Mouse (Mus musculus) adipocyte (in vitro differentiated cells): ENCODE results near the gene Lgals1.
A peak's percentile ranks its signal among the peaks of the same experiment; 100 is the strongest.

ENCODE experiments used
- DNase-seq: peaks from one replicate; pipeline ENCODE4 v3.0.0-alpha.2; 2016; ENCODE audit warnings: low spot score

Lgals1 gene

DNA sequence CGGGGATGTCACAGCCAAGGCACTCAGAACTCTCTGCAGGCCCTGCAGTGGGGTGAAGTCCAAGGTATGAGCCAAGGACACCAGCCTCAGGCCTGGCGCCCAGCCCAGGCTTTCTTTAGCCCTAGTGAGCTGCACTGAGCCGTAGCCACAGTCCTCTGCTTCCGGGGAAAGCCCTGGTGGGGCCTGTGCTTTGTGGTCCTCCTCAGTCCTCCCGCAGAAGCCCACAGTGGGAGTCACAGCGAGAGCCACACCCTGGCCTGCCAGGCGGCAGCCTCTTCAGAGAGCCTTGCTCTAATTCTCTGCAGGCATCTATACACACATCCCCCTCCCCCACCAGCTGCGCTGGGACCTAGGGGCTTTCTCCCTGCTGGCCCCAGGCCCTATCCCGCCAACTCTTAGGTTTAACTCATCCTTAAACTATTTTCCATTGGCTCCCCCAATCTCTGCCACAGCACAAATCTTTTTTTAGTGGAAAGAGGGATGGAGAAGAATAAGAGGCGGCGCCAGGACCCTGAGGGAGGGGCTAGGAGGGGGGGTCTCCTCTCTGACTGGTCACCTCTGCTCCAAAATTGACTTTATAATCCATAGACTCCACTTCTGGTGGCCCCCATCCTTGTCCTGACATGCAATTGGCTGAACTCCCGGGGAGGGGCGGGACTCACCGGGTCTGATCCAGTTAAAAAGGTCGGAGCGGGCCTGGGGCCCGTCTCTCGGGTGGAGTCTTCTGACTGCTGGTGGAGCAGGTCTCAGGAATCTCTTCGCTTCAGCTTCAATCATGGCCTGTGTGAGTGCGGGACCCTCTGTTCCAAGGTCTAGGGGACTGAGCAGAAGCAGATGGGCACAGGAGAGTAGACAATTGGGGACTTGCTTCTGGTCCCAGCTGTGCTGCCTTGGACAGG lies at the start of gene Lgals1:
Lgals1 (plus strand) TSS at position 705 of the 899 bp plus-strand sequence.
- peak; percentile 94 for DNase-seq

GRCm38 (mm10) chr15:78876991-78877809 lies 49.3 kb upstream of the Lgals1 start, which contains the start of gene Gga1:
Gga1 (plus strand) TSS chr15:78877190.
- DNase-seq: peak; percentile 97

DNA sequence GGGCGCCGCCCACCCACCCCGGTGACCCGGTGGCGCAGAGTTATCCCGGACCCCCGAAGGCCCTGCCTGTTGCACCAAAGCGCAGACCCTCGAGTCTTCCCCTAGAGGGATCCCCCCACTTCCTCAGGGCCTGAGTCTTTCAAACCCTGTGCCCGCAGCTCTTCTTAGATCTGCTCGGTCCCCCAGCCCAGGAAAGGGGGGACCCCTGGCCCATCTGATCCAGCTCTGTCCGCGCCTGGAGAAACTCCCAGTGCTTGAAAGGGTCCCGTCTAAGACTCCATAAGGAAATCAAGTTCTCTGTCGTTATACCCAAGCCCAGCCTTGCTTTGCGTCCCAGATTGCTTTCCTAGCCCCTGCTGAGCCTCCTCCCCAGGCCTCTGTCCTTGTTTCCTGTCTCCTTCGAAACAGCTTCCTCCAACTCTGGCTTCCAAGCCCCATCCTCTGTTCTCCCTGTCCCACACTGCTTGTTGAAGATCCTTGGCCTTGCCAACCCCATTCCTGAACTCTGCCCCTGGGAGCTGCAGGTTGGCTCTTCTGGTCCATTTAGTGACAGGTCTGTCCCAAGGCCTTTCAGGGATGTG lies 48.6 kb upstream of the Lgals1 start:
- DNase-seq: peak; percentile 42

DNA sequence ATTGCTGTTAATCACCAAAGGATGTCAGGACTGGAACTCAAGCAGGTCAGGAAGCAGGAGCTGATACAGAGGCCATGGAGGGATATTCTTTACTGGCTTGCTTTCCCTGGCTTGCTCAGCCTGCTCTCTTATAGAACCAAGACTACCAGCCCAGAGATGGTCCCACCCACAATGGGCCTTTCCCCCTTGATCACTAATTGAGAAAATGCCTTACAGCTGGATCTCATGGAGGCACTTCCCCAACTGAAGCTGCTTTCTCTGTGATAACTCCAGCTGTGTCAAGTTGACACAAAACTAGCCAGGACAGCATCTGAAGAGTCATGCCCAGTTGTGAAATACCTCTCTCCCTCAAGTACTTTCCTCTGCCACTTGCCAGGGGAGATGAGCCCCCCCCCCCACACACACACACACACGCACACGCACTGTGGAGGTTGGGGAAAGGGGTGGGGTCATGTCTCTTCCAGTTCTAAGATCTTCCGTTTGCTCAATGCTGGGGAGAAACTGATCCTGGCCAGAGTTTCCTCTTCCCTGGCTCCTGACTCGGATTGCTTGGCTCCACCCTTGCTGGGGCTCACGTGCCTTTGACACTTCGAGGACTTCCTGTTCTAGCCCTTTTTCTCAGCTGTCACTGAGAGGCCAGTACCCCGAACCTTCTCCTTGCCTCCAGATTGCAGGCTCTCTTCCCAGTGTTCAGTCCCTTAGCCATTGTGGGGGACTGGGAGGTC lies 47.6 kb upstream of the Lgals1 start:
- peak; percentile 68 for DNase-seq

- DNase-seq: no peak
Measured at GRCm38 (mm10) chr15:78880432-78880831, 46.1 kb upstream of the Lgals1 start.

DNA sequence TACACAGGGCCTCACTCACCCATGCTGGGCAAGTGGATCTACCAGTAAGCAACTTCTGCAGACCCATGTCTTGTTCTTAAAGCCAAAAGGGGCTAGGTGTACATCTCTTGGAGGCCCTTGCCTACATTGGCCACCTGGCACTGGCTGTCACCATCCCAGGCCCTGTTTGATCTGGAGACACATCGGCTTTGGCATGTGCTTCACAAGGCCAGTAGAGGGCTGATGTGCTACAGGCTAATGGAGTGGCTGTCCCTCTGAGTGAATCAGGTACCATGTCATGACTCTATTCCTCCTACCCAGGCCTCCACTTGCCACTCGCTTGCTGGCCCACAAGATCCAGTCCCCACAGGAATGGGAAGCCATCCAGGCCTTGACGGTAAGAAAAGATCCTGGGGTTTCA lies 44.7 kb upstream of the Lgals1 start:
- no peak for DNase-seq

DNA sequence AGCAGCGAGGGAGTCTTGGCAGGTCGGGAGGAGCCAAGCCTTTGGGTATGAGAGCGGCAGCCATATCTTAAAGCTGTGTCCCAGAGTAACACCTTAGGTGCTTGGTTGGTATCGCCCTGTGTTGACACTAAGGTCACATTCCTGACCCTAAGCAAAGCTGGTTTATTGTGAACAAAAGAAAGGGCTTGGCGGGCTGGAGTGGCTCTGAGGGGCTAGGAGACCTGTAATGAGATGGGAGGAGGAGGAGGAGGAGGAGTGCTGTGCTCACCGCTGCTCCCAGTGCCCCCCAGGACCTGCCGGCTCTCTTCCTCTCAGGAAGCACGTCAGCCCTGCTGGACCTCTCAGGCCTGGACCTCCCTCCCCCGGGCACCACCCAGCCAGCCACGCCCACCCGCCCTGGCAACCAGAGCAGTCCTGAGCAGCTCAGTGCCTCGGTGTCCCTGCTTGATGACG lies 37.1 kb upstream of the Lgals1 start:
- DNase-seq: no peak

GRCm38 (mm10) chr15:78892440-78892839 lies 34.1 kb upstream of the Lgals1 start:
- no peak for DNase-seq

GRCm38 (mm10) chr15:78894726-78895125 lies 31.8 kb upstream of the Lgals1 start:
- DNase-seq: no peak

DNA sequence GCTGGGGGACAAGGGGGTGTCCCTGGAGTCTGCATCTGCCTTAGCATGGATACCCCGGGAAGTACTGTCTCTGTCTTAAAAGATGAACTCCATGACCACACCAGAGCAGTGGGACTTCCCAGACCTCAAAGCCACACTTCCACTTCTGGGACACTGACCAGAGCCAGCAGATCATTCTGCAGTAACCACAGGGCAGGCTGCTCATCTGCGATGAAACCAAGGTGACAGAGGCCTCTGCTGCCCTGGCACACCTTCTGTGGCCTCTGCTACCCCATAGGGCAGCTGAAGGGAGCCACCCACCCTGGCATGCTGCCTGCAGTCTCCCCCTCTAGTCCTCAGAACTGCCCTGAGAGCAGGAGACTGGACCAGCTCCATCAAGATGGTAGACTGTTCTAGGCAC lies 30.8 kb upstream of the Lgals1 start:
- no peak for DNase-seq

DNA sequence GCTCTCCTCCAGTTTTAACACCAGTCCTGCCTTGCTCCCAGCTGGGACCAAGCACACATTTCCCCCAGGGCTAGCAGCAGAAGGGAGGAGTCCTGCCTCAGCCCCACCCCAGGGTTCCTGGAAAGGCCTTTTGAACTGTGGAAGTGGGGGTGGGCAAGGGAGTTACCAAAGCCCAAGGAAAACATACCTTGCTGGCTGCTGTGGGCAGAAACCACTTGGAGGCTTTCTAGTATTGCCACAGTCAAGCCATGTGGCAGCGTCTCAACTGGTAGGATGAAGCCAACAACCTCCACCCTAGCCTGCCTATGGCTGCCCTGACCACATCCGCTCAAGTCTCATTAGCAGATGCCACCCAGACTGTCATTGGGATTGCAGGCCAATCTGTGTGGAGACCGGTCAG lies 30.4 kb upstream of the Lgals1 start:
- no peak for DNase-seq

DNA sequence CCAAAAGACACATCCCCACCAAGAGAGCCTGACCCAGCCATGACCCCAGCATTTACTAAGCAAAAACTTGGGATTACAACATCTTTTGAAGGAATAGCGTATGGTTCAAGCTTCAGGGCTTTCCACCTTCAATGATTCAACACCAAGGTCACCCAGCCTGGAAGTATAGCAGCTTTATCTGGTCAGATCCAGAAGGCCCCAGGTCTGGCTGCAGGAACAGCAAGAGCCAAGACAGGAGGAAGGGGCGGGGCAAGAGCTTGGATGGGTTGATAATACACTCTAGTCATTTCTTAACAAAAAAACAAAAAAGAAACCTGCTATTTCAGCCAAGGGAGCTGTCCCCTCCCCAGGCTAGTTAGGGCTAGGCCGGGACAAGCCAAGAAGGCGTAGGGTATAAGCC lies 29.0 kb upstream of the Lgals1 start:
- DNase-seq: no peak

GRCm38 (mm10) chr15:78898507-78899001 lies 28.0 kb upstream of the Lgals1 start:
- DNase-seq: no peak

GRCm38 (mm10) chr15:78899409-78899739 lies 27.2 kb upstream of the Lgals1 start, which contains the start of gene Gm49510:
Gm49510 (plus strand) TSS chr15:78899667.
- DNase-seq: no peak

DNA sequence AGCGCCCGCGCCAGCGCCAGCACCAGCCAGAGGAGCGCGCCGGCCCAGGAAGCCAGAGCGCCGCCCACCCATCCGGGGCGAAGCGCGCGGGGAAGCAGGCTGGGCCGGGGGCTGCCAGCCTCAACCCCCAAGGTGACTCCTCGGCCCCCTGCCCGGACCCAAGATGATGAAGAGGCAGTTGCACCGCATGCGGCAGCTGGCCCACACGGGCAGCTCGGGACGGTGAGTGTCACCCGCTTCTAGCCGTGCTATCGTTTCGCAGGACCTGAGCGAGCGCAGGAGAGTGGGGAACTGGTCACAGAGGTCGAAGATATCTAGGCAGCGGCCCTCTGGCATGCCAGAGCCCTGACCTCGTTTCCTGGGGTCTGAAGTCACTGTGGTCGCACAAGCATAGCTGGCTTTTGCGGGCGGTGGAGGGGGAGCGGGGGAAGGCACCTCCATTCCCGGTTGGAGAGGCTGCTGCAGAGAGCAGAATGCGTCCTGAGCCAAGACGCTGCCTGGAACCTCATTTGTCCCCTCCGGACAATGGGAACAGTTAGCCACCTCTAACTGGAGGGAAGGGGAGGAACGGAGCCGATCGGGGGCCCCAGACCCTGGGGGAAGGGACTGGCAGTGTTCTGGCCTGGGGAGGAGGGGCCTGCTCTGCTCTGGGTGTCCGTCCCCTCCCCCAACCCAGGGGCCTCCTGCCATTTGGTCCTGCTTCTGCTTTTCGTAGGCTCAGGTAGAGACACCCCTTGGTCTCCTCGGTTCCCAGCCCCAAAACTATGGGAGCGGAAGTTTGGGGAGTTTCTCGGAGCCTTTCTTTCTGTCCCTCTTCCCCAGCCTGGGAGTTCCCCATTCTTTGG lies 26.6 kb upstream of the Lgals1 start, which contains the start of gene Sh3bp1:
Sh3bp1 (plus strand) TSS at position 29 of the 845 bp plus-strand sequence.
- DNase-seq: peak; percentile 56

- no peak for DNase-seq
Measured at GRCm38 (mm10) chr15:78900585-78901421, 25.7 kb upstream of the Lgals1 start.

DNA sequence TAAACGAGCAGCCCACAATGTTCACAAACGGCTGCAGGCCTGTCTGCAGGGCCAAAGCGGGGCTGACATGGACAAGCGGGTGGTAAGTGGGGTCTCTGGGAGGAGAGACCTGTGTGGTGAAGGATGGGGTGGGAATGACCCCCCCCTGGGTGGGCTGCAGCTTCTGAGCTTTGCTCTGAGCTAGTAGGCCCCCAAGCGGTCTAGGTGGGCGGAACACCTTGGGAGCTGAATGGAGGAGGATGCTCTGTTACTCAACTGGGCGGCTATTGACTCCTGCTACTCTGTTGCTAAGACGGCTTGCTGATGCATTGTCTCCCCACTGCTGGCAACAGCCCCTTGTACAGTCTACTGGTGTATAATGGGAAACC lies 25.1 kb upstream of the Lgals1 start:
- DNase-seq: no peak

DNA sequence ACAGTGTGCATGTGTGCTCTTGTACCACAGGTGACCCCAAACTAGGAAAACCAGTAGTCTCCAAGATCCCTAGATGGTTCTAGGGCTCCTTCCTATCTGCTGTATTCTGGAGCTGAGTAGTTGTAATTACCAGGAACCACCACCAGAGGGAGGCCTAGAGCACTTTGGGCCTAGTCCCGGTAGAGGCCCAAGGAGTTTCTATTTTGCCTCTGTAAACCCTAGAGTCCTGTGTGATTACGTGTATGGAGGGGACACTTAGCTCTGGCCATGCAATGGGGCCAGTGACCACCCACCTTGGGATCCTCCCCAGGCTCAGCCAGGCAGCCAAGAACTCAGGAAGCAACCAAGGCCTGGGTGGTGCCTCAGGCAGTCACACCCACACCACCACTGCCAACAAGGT lies 23.3 kb upstream of the Lgals1 start:
- peak; percentile 89 for DNase-seq

- DNase-seq: no peak
Measured at GRCm38 (mm10) chr15:78908399-78908798, 18.1 kb upstream of the Lgals1 start.

DNA sequence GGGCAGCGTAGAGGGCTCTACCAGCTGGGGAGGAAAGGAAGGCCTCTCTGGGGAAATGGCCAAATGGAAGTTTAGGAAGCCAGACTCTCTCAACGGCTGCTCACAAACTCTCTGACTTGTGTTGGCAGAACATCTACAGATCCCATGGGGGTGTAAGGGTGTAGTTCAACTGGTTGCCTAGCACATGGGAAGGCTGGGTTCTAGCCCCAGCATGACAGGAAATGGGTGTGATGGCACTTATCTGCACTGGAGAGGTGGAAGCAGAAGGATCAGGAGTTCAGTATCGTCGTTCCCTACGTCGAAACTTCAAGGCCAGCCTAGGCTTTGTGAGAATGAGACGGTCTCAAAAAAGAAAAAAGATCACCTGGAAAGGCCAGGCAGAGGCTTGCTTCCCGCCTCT lies 17.5 kb upstream of the Lgals1 start:
- no peak for DNase-seq
